Mouse (Mus musculus) neutrophil, adult 5-6 weeks (primary cell): Measurements from ENCODE around the gene Evpl. TPM values are rescaled to one million over a fixed set of nuclear protein-coding genes. Genes with fewer than 3 reads are reported as not detected.
A peak's percentile ranks its signal among the peaks of the same experiment; 100 is the strongest.

Source experiments
- ATAC-seq: fragments of 151-379, 151-347 bp; 2 replicates; pipeline ENCODE4 v1.8.0; 2017; ENCODE audit warnings: mild to moderate bottlenecking, moderate TSS enrichment; ENCODE audit not compliant: insufficient number of reproducible peaks, poor library complexity, low FRiP score, severe bottlenecking; ENCODE audit errors: extremely low read depth
- total RNA-seq: library from RNA; stranded (forward); fragments of 200-1000 nt; gene quantifications from 2 replicates; pipeline ENCODE4 v1.2.3, GENCODE M21; 2017

The Evpl gene
- total RNA-seq, 1 experiment from 2014 or later: 0.12 TPM

- ATAC-seq: no peak
Observed at GRCm38 (mm10) chr11:116259461-116259860, 21.6 kb upstream of the Evpl start.

- no peak for ATAC-seq
Observed at GRCm38 (mm10) chr11:116255982-116256675, 18.3 kb upstream of the Evpl start.

- no peak for ATAC-seq
Observed at GRCm38 (mm10) chr11:116255090-116255981, 17.5 kb upstream of the Evpl start.

- ATAC-seq: no peak
Observed at GRCm38 (mm10) chr11:116254627-116255026, 16.8 kb upstream of the Evpl start.

GRCm38 (mm10) chr11:116253076-116253600 is 15.3 kb upstream of the Evpl start:
- no peak for ATAC-seq

GRCm38 (mm10) chr11:116250898-116251297 is 13.0 kb upstream of the Evpl start:
- ATAC-seq: no peak

- ATAC-seq: no peak
Observed at GRCm38 (mm10) chr11:116247502-116248222, 9.8 kb upstream of the Evpl start.

GRCm38 (mm10) chr11:116245616-116246015 is 7.7 kb upstream of the Evpl start:
- no peak for ATAC-seq

GRCm38 (mm10) chr11:116244580-116244979 is 6.7 kb upstream of the Evpl start:
- no peak for ATAC-seq

- no peak for ATAC-seq
Observed at GRCm38 (mm10) chr11:116241744-116242235, 3.9 kb upstream of the Evpl start.

- ATAC-seq: no peak
Observed at GRCm38 (mm10) chr11:116239797-116240196, 1.9 kb upstream of the Evpl start.

GRCm38 (mm10) chr11:116234901-116235300 is 3.0 kb downstream of the Evpl start:
- no peak for ATAC-seq

GRCm38 (mm10) chr11:116232427-116232826 is 5.5 kb downstream of the Evpl start:
- ATAC-seq: no peak

GRCm38 (mm10) chr11:116228699-116229098 is 9.2 kb downstream of the Evpl start:
- ATAC-seq: no peak

- ATAC-seq: peak; percentile 34; the same call in 1 of the 2 replicates
Observed at GRCm38 (mm10) chr11:116226414-116226813, 11.5 kb downstream of the Evpl start.

- ATAC-seq: no peak
Observed at GRCm38 (mm10) chr11:116222740-116223059, 15.2 kb downstream of the Evpl start.

GRCm38 (mm10) chr11:116221931-116222739 is 15.7 kb downstream of the Evpl start:
- ATAC-seq: no peak

- no peak for ATAC-seq
Observed at GRCm38 (mm10) chr11:116219885-116220284, 18.0 kb downstream of the Evpl start.
